Mouse (Mus musculus): ENCODE measurements around the gene D17Wsu92e. TPM values are rescaled to one million over a fixed set of nuclear protein-coding genes. Genes with fewer than 3 reads are reported as not detected.
A peak's percentile ranks its signal among the peaks of the same experiment; 100 is the strongest.

The D17Wsu92e gene
- polyA plus RNA-seq (2014; fragmentation: Nextera tagmentation; extraction: Ambion mirVana), result 12.4 and 12.7 TPM in 2 replicates

DNA sequence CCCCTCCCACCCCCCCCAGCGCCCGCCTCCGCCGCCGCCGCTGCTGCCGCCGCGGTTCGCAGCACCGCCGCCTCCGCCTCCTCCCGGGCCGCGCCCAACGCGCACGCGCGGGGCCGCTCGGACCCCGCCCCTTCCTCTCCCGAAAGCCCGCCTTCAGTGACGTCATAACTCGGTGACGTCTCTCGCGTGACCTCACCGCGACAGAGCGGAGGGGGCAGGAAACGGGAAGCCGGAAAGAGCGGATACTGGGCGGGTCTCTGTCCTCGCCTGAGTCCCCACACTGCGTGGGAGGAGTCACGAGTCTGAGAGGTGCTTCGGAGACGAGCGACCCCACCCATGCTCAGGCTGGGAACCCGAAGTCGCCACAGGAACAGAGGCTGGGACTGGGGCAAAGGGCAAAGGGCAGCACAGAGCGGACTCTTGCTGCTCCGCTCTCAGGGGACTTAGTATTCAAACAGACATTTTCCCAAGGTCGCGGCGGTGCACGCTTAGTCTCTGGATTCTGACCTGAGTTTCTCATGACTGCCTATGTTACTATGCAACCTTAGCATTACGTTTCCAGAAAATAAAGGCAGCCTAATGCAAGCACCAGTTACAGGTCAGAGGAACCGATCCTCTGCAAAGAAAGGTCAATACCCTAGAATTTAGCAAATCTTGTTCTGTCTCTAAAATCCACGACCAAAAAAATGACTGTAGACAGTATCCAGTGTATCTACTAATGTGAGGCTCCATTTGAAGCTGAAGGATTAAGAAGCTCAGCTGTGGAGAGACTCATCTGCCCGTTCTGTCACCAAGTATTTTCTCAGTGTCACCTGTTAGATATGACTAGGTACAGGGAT is at the start of gene D17Wsu92e:
TSS of gene D17Wsu92e (minus strand) at position 81 of the 839 bp plus-strand sequence.
- Histone ChIP-seq H3K9me3 (replicated peaks; ENCODE audit: control insufficient read depth, low read length) (no peaks in the 10 kb centered on the region), H3K4me3 (ENCODE audit: low read depth, low read length) (peak within 1 kb of the TSS; percentile 97), H3K27ac (replicated peaks; ENCODE audit: low read depth, low read length) (peak within 1 kb of the TSS; percentile 59), H3K9ac (replicated peaks; ENCODE audit: low read length) (peak within 1 kb of the TSS; percentile 93), H3K4me1 (ENCODE audit: control insufficient read depth, insufficient read depth, low read length) (no peaks in the 10 kb centered on the region), H3K4me2 (ENCODE audit: low read depth, low read length) (peak within 1 kb of the TSS; percentile 85), H3K36me3 (replicated peaks; ENCODE audit: control insufficient read depth, insufficient read depth, low read depth, low read length) (no peaks in the 10 kb centered on the region), H3K27me3 (ENCODE audit: control insufficient read depth, insufficient read depth, low read length) (no peaks in the 10 kb centered on the region)
- WGBS, result 3% methylated on average over 29 of the region's 56 CpGs
- peak; percentile 94 for ATAC-seq (replicated peaks; ENCODE audit: insufficient number of reproducible peaks, low FRiP score, low TSS enrichment, low read depth)
- peak; percentile 98 for DNase-seq (ENCODE audit: low spot score)

DNA sequence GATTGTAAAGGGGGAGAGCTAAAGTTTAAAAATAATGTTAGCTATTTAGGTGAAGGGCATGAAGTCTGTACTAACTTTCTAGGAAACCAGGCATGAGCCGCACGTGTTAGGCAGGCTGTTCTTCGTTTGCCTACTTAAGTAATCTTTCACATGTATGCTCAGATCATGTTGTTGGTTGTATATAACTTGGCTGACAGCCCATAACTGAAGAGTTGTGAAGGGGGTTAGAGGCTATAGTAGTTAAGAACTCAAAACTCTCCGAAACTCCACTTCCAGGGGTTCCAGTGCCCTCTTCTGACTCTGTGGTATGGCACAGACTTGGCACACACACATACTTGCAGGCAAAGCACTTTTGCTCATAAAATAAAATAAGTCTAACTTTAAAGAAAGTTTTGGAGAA is 46.3 kb upstream of the D17Wsu92e start:
- no peak for DNase-seq (ENCODE audit: low spot score)
- WGBS, result 94% methylated on average over 4 of the region's 4 CpGs
- no peaks in the 10 kb centered on the region for H3K27me3 ChIP-seq (ENCODE audit: control insufficient read depth, insufficient read depth, low read length)
- H3K4me3 ChIP-seq (ENCODE audit: low read depth, low read length), result no peak overlapping the region
- no peaks in the 10 kb centered on the region for H3K4me1 ChIP-seq (ENCODE audit: control insufficient read depth, insufficient read depth, low read length)
- no peak overlapping the region for H3K4me2 ChIP-seq (ENCODE audit: low read depth, low read length)
- ATAC-seq (replicated peaks; ENCODE audit: insufficient number of reproducible peaks, low FRiP score, low TSS enrichment, low read depth), result no peak
- H3K36me3 ChIP-seq (replicated peaks; ENCODE audit: control insufficient read depth, insufficient read depth, low read depth, low read length), result no peaks in the 10 kb centered on the region
- no peak overlapping the region for H3K27ac ChIP-seq (replicated peaks; ENCODE audit: low read depth, low read length)
- H3K9ac ChIP-seq (replicated peaks; ENCODE audit: low read length), result no peak overlapping the region
- H3K9me3 ChIP-seq (replicated peaks; ENCODE audit: control insufficient read depth, low read length), result no peaks in the 10 kb centered on the region

DNA sequence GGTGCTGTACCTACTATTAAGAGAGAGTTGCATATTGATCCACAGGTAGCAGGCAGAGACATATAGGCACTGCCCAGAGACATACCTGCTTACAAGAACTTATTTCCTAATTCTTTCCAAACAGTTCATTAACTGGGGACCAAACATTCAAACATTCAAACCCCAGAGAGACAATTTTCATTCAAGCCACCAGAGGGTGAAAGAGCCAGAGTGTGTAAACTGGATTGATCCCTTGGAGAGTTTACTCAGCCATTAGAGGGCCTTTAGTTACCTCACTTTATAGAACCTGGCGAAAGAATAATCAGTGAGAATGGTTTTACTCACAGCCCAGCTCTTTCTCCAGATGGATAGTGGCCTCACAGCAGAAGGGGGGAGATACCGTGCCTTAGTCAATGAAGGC is 45.0 kb upstream of the D17Wsu92e start:
- Histone ChIP-seq H3K9me3 (replicated peaks; ENCODE audit: control insufficient read depth, low read length) (no peaks in the 10 kb centered on the region), H3K9ac (replicated peaks; ENCODE audit: low read length) (no peak overlapping the region), H3K27ac (replicated peaks; ENCODE audit: low read depth, low read length) (no peak overlapping the region), H3K4me3 (ENCODE audit: low read depth, low read length) (no peak overlapping the region), H3K4me2 (ENCODE audit: low read depth, low read length) (no peak overlapping the region), H3K4me1 (ENCODE audit: control insufficient read depth, insufficient read depth, low read length) (no peaks in the 10 kb centered on the region), H3K27me3 (ENCODE audit: control insufficient read depth, insufficient read depth, low read length) (no peaks in the 10 kb centered on the region), H3K36me3 (replicated peaks; ENCODE audit: control insufficient read depth, insufficient read depth, low read depth, low read length) (no peaks in the 10 kb centered on the region)
- DNase-seq (ENCODE audit: low spot score), result no peak
- no peak for ATAC-seq (replicated peaks; ENCODE audit: insufficient number of reproducible peaks, low FRiP score, low TSS enrichment, low read depth)
- 79% methylated on average over 2 of the region's 2 CpGs for WGBS

DNA sequence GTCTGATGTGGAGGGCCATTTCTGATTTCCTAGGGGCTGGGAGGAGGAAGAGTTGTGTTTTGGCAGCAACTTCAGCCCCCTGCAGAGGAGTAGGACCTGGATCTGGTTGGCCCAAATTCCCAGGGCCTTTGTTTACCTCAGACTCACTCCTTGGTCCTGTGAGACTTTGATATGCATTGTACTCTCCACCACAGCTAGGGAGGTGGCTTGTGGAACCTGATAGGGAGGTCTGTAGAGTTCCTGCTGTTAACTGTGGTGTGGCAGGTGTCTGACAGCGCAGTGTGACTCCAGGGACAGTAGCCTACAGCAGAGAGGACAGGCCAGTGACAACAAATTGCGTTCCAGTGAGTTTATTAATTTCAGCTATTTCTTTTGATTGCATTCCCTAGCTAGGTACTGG is 38.7 kb upstream of the D17Wsu92e start:
- Histone ChIP-seq H3K4me1 (ENCODE audit: control insufficient read depth, insufficient read depth, low read length) (peaks cover 6% of the 10 kb centered on the region), H3K27me3 (ENCODE audit: control insufficient read depth, insufficient read depth, low read length) (no peaks in the 10 kb centered on the region), H3K4me2 (ENCODE audit: low read depth, low read length) (no peak overlapping the region; the same call in 1 of the 2 replicates), H3K27ac (replicated peaks; ENCODE audit: low read depth, low read length) (no peak overlapping the region), H3K9ac (replicated peaks; ENCODE audit: low read length) (no peak overlapping the region; the same call in 1 of the 2 replicates), H3K9me3 (replicated peaks; ENCODE audit: control insufficient read depth, low read length) (no peaks in the 10 kb centered on the region), H3K4me3 (ENCODE audit: low read depth, low read length) (no peak overlapping the region), H3K36me3 (replicated peaks; ENCODE audit: control insufficient read depth, insufficient read depth, low read depth, low read length) (no peaks in the 10 kb centered on the region)
- 40% methylated on average over 2 of the region's 2 CpGs for WGBS
- ATAC-seq (replicated peaks; ENCODE audit: insufficient number of reproducible peaks, low FRiP score, low TSS enrichment, low read depth), result no peak
- DNase-seq (ENCODE audit: low spot score), result no peak

DNA sequence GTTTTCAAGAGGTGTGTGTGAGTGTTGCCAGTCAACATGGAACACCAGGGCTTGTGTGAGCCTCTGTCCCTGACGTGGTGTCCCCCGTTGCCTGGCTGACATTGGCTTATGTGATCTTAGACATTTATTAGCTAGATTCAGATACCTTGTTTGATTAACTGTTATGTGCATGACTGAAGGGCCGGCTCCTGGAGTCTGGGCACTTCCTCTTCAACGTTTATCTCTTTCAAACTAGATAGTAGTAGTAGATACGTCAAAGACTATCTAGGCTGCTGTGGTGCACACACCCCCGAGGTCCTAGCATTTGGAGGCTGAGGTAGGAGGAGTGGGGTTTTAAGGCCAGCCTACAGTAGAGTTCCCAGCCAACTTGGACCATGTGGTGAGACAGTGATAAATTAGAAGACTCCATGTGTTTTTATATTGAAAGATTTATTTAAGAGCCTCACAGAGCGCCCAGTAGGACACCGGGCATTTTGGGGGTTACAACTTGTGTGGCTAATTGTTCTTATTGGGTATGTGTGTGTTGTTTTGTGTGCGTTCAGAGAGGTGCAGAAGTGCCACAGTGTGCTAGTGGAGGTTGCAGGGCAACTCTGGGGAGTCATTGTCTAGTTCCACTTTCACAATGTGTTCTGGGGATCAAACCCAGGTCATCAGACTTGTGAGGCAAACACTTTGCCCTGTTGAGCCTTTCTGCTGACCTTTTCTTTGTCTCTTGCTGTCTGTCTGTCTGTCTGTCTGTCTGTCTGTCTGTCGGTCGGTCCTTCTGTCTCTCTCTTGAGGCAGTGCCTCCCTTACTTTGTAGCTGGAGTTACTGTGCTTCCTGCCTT is 37.4 kb upstream of the D17Wsu92e start:
- peaks cover 6% of the 10 kb centered on the region for H3K4me1 ChIP-seq (ENCODE audit: control insufficient read depth, insufficient read depth, low read length)
- ATAC-seq (replicated peaks; ENCODE audit: insufficient number of reproducible peaks, low FRiP score, low TSS enrichment, low read depth) (no peak), DNase-seq (ENCODE audit: low spot score) (no peak)
- no peaks in the 10 kb centered on the region for H3K9me3 ChIP-seq (replicated peaks; ENCODE audit: control insufficient read depth, low read length)
- H3K27ac ChIP-seq (replicated peaks; ENCODE audit: low read depth, low read length), result no peak overlapping the region
- 51% methylated on average over 11 of the region's 11 CpGs for WGBS
- H3K4me2 ChIP-seq (ENCODE audit: low read depth, low read length), result peak overlapping the region; percentile 83
- peak overlapping the region; percentile 90 for H3K9ac ChIP-seq (replicated peaks; ENCODE audit: low read length)
- no peaks in the 10 kb centered on the region for H3K27me3 ChIP-seq (ENCODE audit: control insufficient read depth, insufficient read depth, low read length)
- H3K36me3 ChIP-seq (replicated peaks; ENCODE audit: control insufficient read depth, insufficient read depth, low read depth, low read length), result no peaks in the 10 kb centered on the region
- H3K4me3 ChIP-seq (ENCODE audit: low read depth, low read length), result peak overlapping the region; percentile 93

DNA sequence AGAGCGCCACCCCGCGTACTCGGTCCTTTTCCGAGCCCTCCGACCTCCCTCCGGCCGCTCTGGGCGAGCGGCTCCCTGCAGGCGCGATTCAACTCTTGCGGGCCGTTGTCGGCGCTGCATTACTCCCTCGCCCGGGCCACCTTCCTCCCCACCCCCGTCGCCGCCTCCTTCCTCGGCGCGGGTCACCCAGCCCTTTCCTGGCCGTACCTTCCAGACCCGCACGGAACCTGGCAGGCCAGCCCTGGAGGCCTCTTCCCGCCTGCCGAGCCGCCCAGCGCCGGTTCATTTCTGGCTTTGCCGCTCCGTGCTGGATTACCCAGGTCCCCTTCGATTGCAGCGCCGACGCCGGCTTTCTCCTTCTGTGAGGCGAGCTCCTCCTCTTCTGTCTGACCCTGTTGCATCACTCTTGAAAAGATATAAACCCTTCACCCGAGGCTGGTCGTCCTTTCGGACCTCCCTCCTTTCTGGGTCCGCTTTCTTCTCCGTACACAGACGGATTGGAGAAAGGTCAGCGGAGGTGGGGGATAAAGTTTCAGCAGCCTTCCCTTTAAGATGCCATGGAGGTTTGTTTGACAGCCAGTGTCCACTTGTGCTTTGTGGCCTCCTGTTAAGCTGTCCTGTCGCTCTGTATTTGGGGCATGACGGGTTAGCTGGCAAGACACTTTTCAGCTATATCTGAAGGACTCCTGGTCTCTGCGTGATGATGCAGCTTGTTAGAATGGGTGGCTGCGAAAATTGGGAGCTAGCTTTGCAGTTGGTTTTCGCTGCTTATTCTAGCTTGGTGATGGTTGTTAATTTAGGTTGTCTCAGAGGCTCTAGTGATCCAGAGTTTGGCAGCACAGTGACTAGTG is 36.6 kb upstream of the D17Wsu92e start:
- peak overlapping the region; percentile 65; the same call in 1 of the 2 replicates for H3K27ac ChIP-seq (replicated peaks; ENCODE audit: low read depth, low read length)
- WGBS, result 2% methylated on average over 52 of the region's 52 CpGs
- H3K9ac ChIP-seq (replicated peaks; ENCODE audit: low read length), result peak overlapping the region; percentile 90
- peak overlapping the region; percentile 83 for H3K4me2 ChIP-seq (ENCODE audit: low read depth, low read length)
- peaks cover 6% of the 10 kb centered on the region for H3K4me1 ChIP-seq (ENCODE audit: control insufficient read depth, insufficient read depth, low read length)
- H3K9me3 ChIP-seq (replicated peaks; ENCODE audit: control insufficient read depth, low read length), result no peaks in the 10 kb centered on the region
- no peaks in the 10 kb centered on the region for H3K27me3 ChIP-seq (ENCODE audit: control insufficient read depth, insufficient read depth, low read length)
- ATAC-seq (replicated peaks; ENCODE audit: insufficient number of reproducible peaks, low FRiP score, low TSS enrichment, low read depth) (peak; percentile 24), DNase-seq (ENCODE audit: low spot score) (peak; percentile 65)
- peaks cover 2% of the 10 kb centered on the region for H3K36me3 ChIP-seq (replicated peaks; ENCODE audit: control insufficient read depth, insufficient read depth, low read depth, low read length)
- H3K4me3 ChIP-seq (ENCODE audit: low read depth, low read length), result peak overlapping the region; percentile 93

DNA sequence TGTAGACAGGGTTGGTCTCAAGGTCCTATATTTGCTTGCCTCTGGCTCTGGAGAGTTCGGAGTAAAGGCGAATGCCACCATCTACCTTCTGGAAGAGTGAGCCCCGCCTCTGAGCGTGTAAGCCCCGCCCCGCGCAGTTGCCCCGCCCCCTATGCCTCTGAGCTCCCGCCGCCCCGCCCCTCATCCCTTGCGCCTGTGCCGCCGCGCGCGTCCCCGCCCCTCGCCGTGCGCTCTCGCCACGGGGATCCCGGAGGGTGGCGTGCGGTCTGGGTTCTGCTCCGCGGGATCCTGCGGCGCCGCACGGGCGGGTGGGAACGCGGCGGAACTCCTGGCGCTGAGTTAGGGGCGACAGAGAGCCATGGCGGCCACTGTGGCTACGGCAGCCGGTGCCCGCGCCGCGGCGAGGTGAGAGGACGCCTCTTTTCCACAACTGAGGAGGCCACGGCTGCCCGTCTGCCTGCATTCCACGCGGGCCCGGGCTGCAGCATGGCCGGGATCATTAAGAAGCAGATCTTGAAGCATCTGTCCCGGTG is 35.9 kb upstream of the D17Wsu92e start, which contains the start of gene Uhrf1bp1:
TSS of gene Uhrf1bp1 (plus strand) at position 177 of the 533 bp plus-strand sequence.
- Histone ChIP-seq H3K9ac (replicated peaks; ENCODE audit: low read length) (peak within 1 kb of the TSS; percentile 90), H3K27ac (replicated peaks; ENCODE audit: low read depth, low read length) (peak within 1 kb of the TSS; percentile 65; the same call in 1 of the 2 replicates), H3K4me3 (ENCODE audit: low read depth, low read length) (peak within 1 kb of the TSS; percentile 93), H3K27me3 (ENCODE audit: control insufficient read depth, insufficient read depth, low read length) (no peaks in the 10 kb centered on the region), H3K9me3 (replicated peaks; ENCODE audit: control insufficient read depth, low read length) (no peaks in the 10 kb centered on the region), H3K4me1 (ENCODE audit: control insufficient read depth, insufficient read depth, low read length) (peaks cover 6% of the 10 kb centered on the region), H3K36me3 (replicated peaks; ENCODE audit: control insufficient read depth, insufficient read depth, low read depth, low read length) (peaks cover 2% of the 10 kb centered on the region), H3K4me2 (ENCODE audit: low read depth, low read length) (peak within 1 kb of the TSS; percentile 83)
- WGBS, result under 1% methylated on average over 53 of the region's 54 CpGs
- peak; percentile 76 for ATAC-seq (replicated peaks; ENCODE audit: insufficient number of reproducible peaks, low FRiP score, low TSS enrichment, low read depth)
- peak; percentile 91 for DNase-seq (ENCODE audit: low spot score)

All from embryonic facial prominence, embryonic 11.5 days (tissue).